Mouse (Mus musculus): ENCODE data around the gene Slc25a48.

Slc25a48 gene

DNA sequence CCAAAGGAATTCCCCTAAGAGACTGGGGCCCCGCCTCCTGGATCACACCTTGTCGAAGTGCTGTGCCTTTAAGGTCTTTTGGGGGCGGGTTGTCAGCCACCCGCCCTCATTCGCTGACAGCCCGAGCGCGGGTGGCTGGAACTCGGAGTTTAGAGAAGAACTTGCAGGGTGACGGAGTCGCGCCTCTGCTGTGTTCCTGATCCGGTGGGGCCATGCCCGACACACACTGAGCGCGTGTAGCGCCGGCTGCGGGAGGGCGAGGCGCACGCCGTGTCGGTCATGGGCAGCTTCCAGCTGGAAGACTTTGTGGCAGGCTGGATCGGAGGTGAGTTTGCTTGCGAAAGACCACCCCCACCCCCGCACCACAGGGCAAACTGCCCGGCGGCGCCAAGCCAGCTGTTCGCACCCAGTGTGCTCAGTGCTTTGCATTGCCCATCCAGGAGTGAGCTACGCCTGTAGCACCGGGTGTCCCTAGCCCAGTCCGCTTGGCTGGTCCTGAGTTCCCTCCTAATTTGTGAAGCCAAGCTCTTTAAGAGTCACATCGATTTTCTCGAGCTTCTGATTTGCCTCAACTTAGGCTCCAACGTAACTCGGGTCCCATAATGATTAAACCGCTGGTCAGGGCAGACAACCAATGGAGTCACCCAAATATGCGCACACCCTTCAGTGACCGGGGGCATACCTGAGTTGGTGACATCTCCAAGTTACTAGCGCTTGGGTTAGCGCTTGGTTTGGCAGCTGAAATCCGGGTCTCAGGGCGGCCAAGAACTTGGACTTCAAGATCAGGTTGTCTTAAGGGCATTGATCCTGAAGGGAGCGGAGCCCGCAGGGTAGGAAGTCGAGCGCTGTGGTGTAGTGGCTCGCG lies at the start of gene Slc25a48:
TSS of gene Slc25a48 (plus strand) at position 145 of the 865 bp plus-strand sequence.
- peak; percentile 57 for DNase-seq (ENCODE audit: low read depth, low spot score)

DNA sequence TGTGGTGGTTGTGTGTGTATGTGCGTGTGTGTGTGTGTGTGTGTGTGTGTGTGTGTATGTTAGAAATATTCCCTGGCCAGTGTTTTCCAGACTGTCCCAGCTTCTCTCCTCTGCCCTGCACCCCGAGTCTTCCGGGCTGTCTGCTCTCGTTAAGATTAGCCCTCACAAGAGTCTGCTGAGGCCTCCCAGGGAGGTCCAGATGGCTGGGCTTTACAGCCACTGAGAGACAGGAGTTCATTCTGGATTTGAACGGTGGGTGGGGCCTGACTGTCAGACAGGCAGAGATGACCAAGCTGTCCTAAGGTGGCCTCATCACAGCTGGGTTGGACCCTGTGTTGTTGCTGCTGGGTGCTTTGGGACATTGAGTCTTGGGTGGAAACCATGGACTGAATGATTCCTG lies 40.6 kb upstream of the Slc25a48 start:
- DNase-seq (ENCODE audit: low read depth, low spot score), result no peak

DNA sequence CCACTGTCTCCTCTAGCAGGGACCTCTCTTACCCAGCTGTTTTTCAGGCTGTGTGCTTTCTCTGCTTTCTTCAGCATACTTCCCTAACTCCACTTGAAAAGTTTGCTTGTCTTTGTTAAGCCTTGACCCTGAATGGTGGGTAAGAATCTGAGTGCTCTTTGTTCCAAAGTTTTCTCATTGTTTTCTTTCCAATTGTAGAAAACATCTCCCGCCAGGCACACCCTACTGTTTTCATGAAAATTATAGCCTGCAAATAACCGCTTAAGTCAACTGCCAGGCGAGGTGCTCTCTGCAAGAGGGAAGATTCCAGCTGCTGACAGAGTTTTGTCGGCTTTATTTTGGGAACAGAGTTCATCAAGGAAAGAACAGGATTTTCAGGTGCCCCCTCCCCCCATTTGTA lies 37.0 kb upstream of the Slc25a48 start:
- DNase-seq (ENCODE audit: low read depth, low spot score), result peak; percentile 54

DNA sequence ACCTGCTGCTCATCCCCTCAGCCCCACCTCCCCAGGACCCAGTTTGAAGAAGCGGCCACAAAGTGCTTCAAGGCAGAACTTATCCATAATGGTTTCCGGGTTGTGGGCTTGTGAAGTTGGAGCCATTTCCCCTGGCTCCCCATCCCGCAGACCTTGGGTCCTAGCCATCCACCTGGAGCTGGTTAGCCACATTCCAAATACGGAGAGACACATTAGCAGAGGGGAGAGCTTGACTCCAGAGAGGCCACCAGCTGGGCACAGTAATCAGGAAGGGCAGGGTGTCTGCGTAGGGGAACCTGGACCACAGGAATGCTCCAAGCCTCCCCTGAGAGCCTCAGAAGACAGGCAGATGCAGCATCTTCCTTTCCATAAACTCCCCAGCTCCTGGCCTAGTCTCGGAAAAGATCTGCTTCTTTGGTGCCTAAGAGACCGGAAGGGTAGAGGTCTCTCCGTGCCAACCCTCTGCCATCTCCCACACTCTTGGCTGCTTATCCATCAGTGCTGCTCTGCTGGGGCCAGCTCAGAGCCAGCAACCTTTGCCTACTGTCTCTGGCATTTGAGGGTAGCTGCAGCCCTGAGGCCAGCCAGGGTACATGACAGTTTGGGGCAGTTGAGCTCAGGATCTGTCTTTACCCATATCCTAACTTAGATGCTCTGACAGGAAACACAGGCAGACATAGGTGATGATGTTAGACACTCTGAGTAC lies 34.6 kb upstream of the Slc25a48 start:
- no peak for DNase-seq (ENCODE audit: low read depth, low spot score)

DNA sequence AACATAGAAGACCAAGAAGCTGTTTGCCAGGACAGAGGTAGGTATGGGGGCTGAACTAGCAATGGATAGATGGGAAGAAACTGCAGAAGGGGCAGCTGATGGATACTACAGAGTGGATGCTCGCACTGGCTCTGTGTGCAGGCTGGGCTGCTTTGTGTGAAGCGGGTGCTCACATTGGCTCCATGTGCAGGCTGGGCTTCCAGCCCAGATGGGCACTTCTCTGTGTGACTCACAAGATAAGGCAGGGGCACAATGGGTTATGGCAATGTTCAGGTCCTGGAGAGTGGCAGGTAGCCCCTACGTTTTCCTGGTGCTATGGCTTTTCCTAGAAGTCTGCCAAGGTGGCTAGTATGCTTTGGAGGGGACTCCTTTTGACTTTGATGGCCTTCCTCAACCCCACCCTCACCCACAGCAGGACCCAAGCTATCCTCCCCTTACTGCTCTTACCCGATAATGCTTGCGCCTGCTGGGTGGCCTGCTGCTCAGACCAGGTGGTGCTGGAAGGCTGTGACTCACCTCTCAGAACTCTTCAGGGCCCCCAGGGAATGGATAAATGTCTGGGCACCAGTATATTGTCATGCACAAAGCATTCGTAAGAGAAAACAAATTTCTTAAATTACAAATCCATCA lies 33.5 kb upstream of the Slc25a48 start:
- no peak for DNase-seq (ENCODE audit: low read depth, low spot score)

DNA sequence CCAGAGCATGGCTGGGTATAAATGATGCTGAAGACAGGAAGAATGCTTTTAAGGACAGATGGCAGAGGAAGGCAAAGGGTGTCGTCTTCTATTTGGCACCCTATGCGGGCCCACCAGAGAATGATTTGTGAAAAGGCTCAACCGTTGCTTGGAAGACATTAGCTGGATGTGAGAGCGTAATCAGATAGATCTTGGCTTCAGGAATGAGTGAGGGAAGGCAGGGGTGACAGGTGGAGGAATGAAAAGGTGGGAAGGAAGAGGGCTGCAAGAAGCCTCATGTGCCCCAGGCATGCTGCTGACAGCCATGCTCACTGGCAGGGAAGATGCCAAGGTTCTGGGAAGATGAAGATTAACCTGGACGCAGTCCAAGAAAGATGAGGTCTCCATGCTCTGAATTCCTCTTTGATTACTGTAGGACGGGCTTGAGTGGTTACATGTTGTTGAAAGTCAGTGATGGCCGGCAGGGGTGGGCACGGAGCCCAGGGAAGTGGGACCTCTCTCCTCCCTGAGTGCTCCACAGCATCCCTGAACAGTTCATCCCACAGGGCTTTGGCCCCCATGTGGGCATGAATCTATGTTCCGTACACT lies 25.8 kb upstream of the Slc25a48 start:
- DNase-seq (ENCODE audit: low read depth, low spot score), result no peak

DNA sequence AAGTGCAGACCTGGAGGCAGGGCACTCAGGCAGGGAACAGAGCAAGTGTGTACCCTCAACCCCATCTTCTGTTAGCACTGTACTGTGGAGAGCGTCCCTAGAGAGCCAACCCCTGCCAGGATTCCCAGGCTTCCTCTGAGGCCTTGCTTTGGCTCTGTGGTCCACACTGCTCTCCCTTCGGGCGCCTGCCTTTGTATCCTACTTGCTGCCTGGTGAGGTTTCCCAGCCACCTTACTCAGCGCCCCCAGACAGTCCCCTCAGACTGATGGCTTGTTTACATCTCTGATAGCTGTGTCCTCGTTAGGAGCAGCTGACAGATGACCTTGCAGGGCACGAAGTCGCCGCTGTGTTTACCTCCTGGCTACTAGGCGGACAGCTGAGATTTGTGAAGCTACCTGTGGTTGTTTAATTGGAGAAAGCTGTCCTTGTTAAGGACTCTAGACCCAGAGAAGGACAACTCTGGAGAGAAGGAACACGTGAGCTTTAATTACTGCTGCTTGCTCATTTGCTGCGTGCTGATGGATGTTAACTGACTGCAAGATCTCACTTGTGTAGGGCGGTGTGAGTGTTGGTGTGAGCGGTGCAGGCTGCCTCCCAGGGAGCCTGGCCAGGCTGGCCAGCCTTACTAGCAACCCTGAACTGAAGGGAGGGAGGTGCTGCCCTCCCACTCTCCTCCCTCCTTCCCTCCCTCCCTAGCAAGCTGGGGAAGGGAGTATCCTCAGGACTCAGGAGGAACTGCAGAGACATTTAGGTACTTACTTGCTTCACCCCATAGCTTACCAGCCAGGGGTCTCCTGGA lies 19.3 kb upstream of the Slc25a48 start:
- no peak for DNase-seq (ENCODE audit: low read depth, low spot score)

DNA sequence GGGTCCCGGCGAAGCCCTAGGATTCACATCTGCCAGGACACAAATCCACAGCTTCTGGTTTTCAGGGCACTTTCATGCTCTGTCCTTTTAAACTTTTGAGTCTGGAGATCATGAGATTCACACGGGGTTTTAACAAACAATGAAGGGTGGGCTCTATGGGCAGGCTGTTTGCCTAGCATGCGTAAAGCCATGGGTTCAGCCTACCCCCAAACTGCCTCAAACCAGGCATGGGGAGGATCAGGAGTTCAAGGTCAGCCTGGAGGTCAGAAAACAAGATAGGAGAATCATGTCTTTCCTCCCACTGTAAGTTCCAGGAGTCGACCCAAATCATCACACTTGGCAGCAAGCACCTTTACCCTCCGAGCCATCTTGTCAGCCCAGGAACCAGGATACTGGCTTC lies 18.6 kb upstream of the Slc25a48 start:
- DNase-seq (ENCODE audit: low read depth, low spot score), result no peak

DNA sequence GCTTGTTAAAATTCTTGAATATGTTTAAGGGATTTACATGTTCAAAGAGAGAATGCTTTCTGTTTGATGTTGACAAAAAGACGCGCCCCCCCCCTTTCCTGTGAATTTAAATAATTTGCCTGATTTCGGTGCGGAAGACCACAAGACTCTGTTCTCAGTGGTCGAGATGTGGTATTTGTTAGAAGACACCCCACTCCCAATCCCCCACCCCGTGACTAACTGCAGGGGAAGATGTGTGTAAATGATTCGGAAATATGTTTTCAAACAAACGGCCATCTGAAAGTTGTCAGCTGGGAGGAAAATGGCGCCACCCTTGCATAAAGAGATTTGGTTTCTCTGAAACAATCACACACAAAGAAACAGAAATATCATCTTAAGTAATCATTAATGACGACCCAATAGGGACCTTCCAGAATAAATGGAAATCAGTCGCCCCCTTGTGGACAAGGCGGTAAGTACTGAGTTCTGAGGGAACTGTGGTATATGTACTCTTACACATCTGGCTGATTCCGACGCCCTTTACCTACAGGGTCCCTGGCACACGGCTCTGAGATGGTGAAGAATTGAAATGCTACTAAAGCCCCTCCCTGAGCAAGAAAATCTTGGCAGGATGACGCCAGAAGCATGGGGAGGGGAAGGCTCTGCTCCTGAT lies 16.0 kb upstream of the Slc25a48 start:
- peak; percentile 79 for DNase-seq (ENCODE audit: low read depth, low spot score)

DNA sequence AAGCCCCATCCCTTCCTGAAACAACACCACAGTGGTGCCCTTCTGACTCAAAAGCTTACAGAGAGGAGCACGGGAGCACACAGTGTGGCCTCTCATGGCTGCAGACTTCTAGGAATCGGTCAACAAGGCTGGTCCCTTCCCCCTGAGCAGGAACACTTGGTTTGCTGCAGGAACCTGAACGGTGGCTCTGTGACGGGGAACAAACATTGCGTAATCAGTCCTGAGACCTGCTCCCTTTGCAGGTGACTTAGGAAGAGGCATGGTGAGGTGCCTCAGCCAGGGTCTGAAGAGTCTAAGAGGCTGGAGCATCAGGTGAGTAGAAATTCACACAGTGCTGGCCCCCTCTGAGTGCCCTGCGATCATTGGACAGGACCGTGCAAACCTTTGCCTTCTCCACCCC lies 12.2 kb upstream of the Slc25a48 start:
- DNase-seq (ENCODE audit: low read depth, low spot score), result no peak

DNA sequence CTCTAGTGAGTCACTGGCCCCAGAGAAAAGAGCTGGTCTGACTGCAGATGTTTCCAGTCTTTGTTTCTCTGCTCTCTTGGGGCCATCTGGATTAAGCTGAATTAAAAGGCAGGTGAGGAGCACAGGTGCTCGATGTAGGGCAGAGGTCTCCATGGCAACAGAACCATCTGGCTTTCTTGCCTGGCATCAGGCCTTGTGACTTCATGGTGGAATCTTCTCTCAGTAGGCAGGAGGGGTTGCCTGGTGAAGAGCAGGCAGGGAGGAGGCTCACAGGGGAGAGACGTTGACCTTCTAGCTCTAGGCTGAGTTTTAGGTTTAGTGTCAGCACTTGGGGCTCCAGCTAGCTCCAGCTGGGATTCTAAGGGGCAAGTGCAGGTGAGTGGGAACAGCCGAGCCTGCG lies 11.8 kb upstream of the Slc25a48 start, which contains the start of gene Gm3045:
TSS of gene Gm3045 (plus strand) at position 230 of the 400 bp plus-strand sequence.
- DNase-seq (ENCODE audit: low read depth, low spot score), result no peak

DNA sequence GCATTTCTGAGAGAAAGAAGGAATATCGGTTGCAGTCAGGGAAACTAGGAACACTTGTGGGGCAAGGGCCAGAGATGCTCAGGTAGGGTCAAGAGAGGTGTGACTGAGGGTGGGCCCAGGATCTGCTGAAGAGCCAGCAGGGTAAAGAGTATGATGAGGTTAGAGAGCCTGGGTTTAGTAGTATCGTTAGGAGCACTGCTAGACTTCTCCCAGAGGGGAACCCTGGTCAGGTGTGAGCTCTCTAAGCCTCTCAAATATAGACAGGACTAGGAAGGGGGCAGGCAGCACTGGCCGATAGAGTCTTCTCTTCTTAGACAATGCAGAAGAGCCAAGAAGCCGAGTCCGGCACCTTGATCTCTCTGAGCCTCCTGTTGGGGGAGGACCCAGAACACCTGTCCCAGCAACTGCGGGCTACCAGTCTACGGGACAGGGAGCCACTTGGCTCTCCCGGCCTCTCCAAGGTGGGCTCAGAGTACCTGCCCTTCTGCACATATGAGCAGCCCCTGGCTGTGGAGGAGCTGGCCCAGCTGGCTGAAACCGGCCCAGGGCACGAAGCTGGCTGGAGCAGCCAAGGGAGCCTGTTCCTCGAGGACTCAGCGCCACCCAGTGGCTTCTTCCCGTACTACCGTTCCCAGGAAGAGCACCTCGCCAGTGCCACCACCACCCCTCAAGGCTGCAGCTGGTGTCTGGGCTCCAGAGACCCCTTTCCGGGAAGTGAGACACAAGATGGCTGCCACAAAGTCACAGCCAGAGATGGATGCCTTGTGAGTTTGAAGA lies 9.2 kb upstream of the Slc25a48 start:
- DNase-seq (ENCODE audit: low read depth, low spot score), result peak; percentile 63

DNA sequence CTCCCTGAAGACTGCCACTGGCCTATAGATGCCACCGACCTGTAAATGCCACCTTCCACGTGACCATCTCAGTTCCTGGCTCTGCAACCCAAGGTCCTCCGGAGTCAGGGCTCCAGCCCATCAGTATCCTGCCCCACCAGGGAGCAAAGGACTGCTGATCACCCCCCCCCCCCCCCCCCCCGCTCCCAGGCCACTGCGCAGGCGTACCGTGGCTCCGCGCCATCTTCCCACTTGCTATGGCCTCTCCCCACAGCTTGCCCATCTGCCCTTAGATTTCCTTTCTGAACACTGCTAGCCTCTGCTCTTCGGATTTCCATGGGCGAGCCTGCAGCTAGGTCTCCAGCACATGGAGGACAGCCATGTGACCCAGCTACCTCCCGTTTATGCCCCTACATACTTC lies 5.7 kb upstream of the Slc25a48 start:
- DNase-seq (ENCODE audit: low read depth, low spot score), result no peak

DNA sequence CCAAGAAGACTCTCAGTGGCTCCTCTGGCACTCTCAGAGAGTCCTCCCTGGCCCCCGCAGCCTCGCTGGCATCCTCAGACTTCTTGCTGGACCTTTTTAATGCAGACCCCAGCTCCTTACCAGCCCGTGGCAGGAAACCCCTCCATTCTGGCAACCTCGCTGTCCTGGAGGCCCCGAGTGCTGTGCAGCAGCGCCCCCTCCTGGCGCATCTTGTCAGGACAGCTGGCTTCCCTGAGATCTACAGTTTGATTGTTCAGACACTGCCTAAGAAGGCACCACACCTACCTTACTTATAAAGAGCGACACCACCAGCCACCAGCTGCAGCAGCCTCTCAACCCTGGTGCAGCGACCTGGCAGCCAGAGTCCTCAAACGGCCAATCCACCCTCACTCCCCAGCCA lies 4.7 kb upstream of the Slc25a48 start:
- peak; percentile 77 for DNase-seq (ENCODE audit: low read depth, low spot score)

DNA sequence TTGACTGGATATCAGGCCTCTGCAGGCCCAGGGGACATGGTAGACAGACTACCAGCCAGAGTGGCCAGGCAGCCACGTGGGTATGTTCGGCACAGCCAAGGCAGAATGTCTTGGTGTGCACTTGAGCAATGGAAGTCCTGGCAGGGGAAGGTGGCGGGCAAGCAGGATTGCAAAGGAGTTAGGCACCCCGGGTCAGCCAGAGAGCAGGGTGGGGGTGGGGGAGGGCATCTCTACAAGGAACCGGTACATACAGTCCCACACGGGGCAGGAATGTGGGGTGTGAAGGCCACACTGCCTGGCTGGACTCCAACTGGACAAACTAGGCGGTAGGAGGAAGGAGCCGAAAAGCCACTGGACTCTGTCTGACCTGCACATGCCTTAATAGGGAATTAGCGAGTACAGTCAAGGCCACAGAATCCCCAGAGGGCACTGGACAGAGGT lies 3.8 kb upstream of the Slc25a48 start:
- no peak for DNase-seq (ENCODE audit: low read depth, low spot score)

DNA sequence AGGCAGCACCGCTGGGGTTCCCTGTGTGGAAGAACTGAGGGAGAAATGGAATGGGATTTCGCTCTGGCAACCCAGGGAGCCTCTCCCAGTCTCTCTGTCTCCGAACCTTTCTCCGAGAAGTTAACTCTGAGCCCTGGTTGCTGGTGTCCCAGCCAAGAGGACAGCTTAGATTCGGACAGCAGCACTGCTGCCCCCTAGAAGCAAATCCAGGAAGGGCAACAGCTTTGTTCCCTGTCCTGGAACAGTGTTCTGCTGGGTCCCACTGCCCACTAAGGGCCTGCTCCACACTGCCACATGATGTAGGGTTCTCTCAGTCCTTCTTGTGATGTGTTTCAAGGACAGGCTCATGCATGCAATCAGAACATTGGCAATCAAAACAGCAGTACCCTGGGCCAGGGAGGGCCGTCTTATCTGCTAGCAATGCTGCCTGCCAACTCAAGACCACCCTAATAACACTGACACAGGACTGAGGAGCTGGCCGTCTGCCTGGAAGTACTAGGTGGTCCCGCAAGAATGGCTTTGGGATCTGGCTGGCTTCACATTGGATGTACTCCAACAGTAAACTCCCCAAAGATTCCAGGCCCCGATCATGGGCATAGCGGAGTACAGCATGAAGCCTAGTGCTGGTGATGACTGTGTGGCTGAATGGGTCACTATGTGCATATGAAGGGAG lies 2.4 kb upstream of the Slc25a48 start:
- no peak for DNase-seq (ENCODE audit: low read depth, low spot score)

DNA sequence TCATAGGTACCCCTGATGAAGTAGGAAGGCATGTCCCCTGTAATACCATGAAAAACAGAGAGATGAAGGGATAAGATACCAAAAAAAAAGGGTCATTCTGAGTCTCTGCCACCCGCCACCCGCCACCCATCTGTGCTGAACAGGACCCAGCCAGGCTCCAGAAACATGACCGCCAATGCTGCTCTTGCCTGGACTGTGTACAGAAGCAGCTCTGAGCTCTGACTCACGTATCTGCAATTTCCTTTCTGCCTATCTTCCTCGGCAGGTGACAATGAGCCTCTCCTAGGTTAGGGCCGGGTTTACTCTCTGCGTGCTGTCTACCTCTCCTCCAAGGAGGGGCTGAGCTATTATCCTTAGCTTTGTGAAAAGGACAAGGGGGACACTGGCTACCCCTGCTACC lies 5.3 kb downstream of the Slc25a48 start:
- no peak for DNase-seq (ENCODE audit: low read depth, low spot score)

DNA sequence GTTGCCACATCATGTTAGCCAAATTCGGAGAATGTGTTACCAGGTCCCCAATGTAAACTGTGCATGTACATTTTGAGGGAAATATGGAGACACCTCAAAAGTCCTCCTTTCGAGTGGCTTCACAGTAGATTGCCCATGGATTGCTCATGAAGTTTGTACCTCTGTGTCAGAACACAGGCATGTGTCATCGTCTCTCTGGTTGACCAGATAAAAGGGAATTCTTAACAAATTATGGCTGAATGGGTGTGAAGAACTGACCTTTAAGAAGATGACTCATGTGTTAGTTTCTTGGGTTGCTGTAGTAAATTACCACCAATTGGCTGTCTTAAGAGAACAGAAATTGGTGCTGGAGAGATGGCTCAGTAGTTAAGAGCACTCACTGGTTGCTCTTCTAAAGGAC lies 6.0 kb downstream of the Slc25a48 start:
- DNase-seq (ENCODE audit: low read depth, low spot score), result no peak

DNA sequence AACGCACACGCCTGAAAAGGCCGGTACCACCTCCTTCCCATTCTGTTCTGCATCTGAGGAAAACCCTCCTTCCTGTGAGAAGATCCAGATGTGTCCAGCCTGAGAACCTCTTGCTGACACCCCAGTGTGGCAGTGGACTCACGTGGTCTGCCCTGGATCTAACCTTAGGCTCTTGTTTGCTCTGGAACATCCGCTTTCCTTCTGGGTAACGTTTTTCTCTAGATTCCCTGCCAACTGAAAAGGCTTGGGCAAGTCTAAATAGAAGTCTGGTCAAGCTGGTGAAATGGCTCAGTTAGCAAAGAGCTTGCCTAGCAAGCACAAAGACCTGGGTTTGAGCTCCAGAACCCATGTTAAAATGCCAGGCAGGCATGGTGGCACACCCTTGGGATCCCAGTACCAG lies 6.8 kb downstream of the Slc25a48 start:
- DNase-seq (ENCODE audit: low read depth, low spot score), result no peak

Data from R1 (cell line).